Mouse (Mus musculus): ENCODE measurements around the gene Vipr2. TPM values are rescaled to one million over a fixed set of nuclear protein-coding genes. Genes with fewer than 3 reads are reported as not detected.

The Vipr2 gene
- polyA plus RNA-seq, 1 experiment from 2014 or later = 2.7 TPM

- H3K9me3 ChIP-seq (replicated peaks; ENCODE audit: control insufficient read depth, low read length) = no peaks in the 10 kb centered on the region
- WGBS (ENCODE audit: insufficient replicate concordance) = 74% methylated on average over 5 of the region's 5 CpGs
- no peak overlapping the region for H3K4me3 ChIP-seq (ENCODE audit: low read depth, low read length)
- no peaks in the 10 kb centered on the region for H3K27me3 ChIP-seq (ENCODE audit: control insufficient read depth, insufficient read depth, low read length)
- H3K36me3 ChIP-seq (ENCODE audit: control insufficient read depth, insufficient read depth, low read length) = no peaks in the 10 kb centered on the region
- no peak for ATAC-seq (replicated peaks; ENCODE audit: insufficient number of reproducible peaks, low FRiP score, low TSS enrichment)
- no peak overlapping the region for H3K4me2 ChIP-seq
- no peaks in the 10 kb centered on the region for H3K4me1 ChIP-seq (ENCODE audit: control insufficient read depth, insufficient read depth, low read length)
- no peak overlapping the region for H3K9ac ChIP-seq (ENCODE audit: low read depth, low read length)
- H3K27ac ChIP-seq (ENCODE audit: low read depth, low read length) = no peak overlapping the region
Observed at GRCm38 (mm10) chr12:116086951-116087600, 9.6 kb downstream of the Vipr2 start.

GRCm38 (mm10) chr12:116089836-116090235, 12.3 kb downstream of the Vipr2 start:
- Histone ChIP-seq H3K9me3 (replicated peaks; ENCODE audit: control insufficient read depth, low read length) (no peaks in the 10 kb centered on the region), H3K4me2 (no peak overlapping the region), H3K9ac (ENCODE audit: low read depth, low read length) (no peak overlapping the region), H3K4me1 (ENCODE audit: control insufficient read depth, insufficient read depth, low read length) (no peaks in the 10 kb centered on the region), H3K27me3 (ENCODE audit: control insufficient read depth, insufficient read depth, low read length) (no peaks in the 10 kb centered on the region), H3K27ac (ENCODE audit: low read depth, low read length) (no peak overlapping the region), H3K36me3 (ENCODE audit: control insufficient read depth, insufficient read depth, low read length) (no peaks in the 10 kb centered on the region), H3K4me3 (ENCODE audit: low read depth, low read length) (no peak overlapping the region)
- ATAC-seq (replicated peaks; ENCODE audit: insufficient number of reproducible peaks, low FRiP score, low TSS enrichment) = no peak
- WGBS (ENCODE audit: insufficient replicate concordance) = 73% methylated on average over 3 of the region's 3 CpGs

- H3K4me2 ChIP-seq = no peak overlapping the region
- H3K4me1 ChIP-seq (ENCODE audit: control insufficient read depth, insufficient read depth, low read length) = no peaks in the 10 kb centered on the region
- no peak overlapping the region for H3K27ac ChIP-seq (ENCODE audit: low read depth, low read length)
- 73% methylated on average over 14 of the region's 14 CpGs for WGBS (ENCODE audit: insufficient replicate concordance)
- H3K27me3 ChIP-seq (ENCODE audit: control insufficient read depth, insufficient read depth, low read length) = no peaks in the 10 kb centered on the region
- no peaks in the 10 kb centered on the region for H3K9me3 ChIP-seq (replicated peaks; ENCODE audit: control insufficient read depth, low read length)
- no peak overlapping the region for H3K9ac ChIP-seq (ENCODE audit: low read depth, low read length)
- no peaks in the 10 kb centered on the region for H3K36me3 ChIP-seq (ENCODE audit: control insufficient read depth, insufficient read depth, low read length)
- no peak for ATAC-seq (replicated peaks; ENCODE audit: insufficient number of reproducible peaks, low FRiP score, low TSS enrichment)
- no peak overlapping the region for H3K4me3 ChIP-seq (ENCODE audit: low read depth, low read length)
Observed at GRCm38 (mm10) chr12:116094765-116095555, 17.4 kb downstream of the Vipr2 start.

GRCm38 (mm10) chr12:116096361-116096904, 18.9 kb downstream of the Vipr2 start:
- Histone ChIP-seq H3K4me3 (ENCODE audit: low read depth, low read length) (no peak overlapping the region), H3K4me2 (no peak overlapping the region), H3K9ac (ENCODE audit: low read depth, low read length) (no peak overlapping the region), H3K27me3 (ENCODE audit: control insufficient read depth, insufficient read depth, low read length) (no peaks in the 10 kb centered on the region), H3K36me3 (ENCODE audit: control insufficient read depth, insufficient read depth, low read length) (no peaks in the 10 kb centered on the region), H3K9me3 (replicated peaks; ENCODE audit: control insufficient read depth, low read length) (no peaks in the 10 kb centered on the region), H3K4me1 (ENCODE audit: control insufficient read depth, insufficient read depth, low read length) (no peaks in the 10 kb centered on the region), H3K27ac (ENCODE audit: low read depth, low read length) (no peak overlapping the region)
- no peak for ATAC-seq (replicated peaks; ENCODE audit: insufficient number of reproducible peaks, low FRiP score, low TSS enrichment)
- 60% methylated on average over 3 of the region's 3 CpGs for WGBS (ENCODE audit: insufficient replicate concordance)

GRCm38 (mm10) chr12:116097166-116097565, 19.6 kb downstream of the Vipr2 start:
- no peak overlapping the region for H3K4me3 ChIP-seq (ENCODE audit: low read depth, low read length)
- no peaks in the 10 kb centered on the region for H3K27me3 ChIP-seq (ENCODE audit: control insufficient read depth, insufficient read depth, low read length)
- no peak overlapping the region for H3K4me2 ChIP-seq
- H3K4me1 ChIP-seq (ENCODE audit: control insufficient read depth, insufficient read depth, low read length) = no peaks in the 10 kb centered on the region
- 81% methylated on average over 8 of the region's 8 CpGs for WGBS (ENCODE audit: insufficient replicate concordance)
- no peaks in the 10 kb centered on the region for H3K36me3 ChIP-seq (ENCODE audit: control insufficient read depth, insufficient read depth, low read length)
- no peak overlapping the region for H3K27ac ChIP-seq (ENCODE audit: low read depth, low read length)
- H3K9ac ChIP-seq (ENCODE audit: low read depth, low read length) = no peak overlapping the region
- H3K9me3 ChIP-seq (replicated peaks; ENCODE audit: control insufficient read depth, low read length) = no peaks in the 10 kb centered on the region
- no peak for ATAC-seq (replicated peaks; ENCODE audit: insufficient number of reproducible peaks, low FRiP score, low TSS enrichment)

- Histone ChIP-seq H3K9ac (ENCODE audit: low read depth, low read length) (no peak overlapping the region), H3K27me3 (ENCODE audit: control insufficient read depth, insufficient read depth, low read length) (no peaks in the 10 kb centered on the region), H3K4me2 (no peak overlapping the region), H3K9me3 (replicated peaks; ENCODE audit: control insufficient read depth, low read length) (no peaks in the 10 kb centered on the region), H3K4me1 (ENCODE audit: control insufficient read depth, insufficient read depth, low read length) (no peaks in the 10 kb centered on the region), H3K27ac (ENCODE audit: low read depth, low read length) (no peak overlapping the region), H3K36me3 (ENCODE audit: control insufficient read depth, insufficient read depth, low read length) (no peaks in the 10 kb centered on the region), H3K4me3 (ENCODE audit: low read depth, low read length) (no peak overlapping the region)
- WGBS (ENCODE audit: insufficient replicate concordance) = 73% methylated on average over 2 of the region's 2 CpGs
- ATAC-seq (replicated peaks; ENCODE audit: insufficient number of reproducible peaks, low FRiP score, low TSS enrichment) = no peak
Observed at GRCm38 (mm10) chr12:116101945-116102344, 24.4 kb downstream of the Vipr2 start.

- H3K4me2 ChIP-seq = no peak overlapping the region
- ATAC-seq (replicated peaks; ENCODE audit: insufficient number of reproducible peaks, low FRiP score, low TSS enrichment) = no peak
- 66% methylated on average over 9 of the region's 9 CpGs for WGBS (ENCODE audit: insufficient replicate concordance)
Observed at GRCm38 (mm10) chr12:116109451-116110353, 32.2 kb downstream of the Vipr2 start.

GRCm38 (mm10) chr12:116111007-116111694, 33.6 kb downstream of the Vipr2 start:
- 75% methylated on average over 7 of the region's 7 CpGs for WGBS (ENCODE audit: insufficient replicate concordance)
- H3K4me2 ChIP-seq = no peak overlapping the region
- no peak overlapping the region for H3K27ac ChIP-seq (ENCODE audit: low read depth, low read length)
- no peaks in the 10 kb centered on the region for H3K36me3 ChIP-seq (ENCODE audit: control insufficient read depth, insufficient read depth, low read length)
- ATAC-seq (replicated peaks; ENCODE audit: insufficient number of reproducible peaks, low FRiP score, low TSS enrichment) = no peak
- no peak overlapping the region for H3K9ac ChIP-seq (ENCODE audit: low read depth, low read length)
- H3K9me3 ChIP-seq (replicated peaks; ENCODE audit: control insufficient read depth, low read length) = no peaks in the 10 kb centered on the region; the same call in 1 of the 2 replicates
- no peak overlapping the region for H3K4me3 ChIP-seq (ENCODE audit: low read depth, low read length)
- H3K4me1 ChIP-seq (ENCODE audit: control insufficient read depth, insufficient read depth, low read length) = no peaks in the 10 kb centered on the region
- H3K27me3 ChIP-seq (ENCODE audit: control insufficient read depth, insufficient read depth, low read length) = no peaks in the 10 kb centered on the region

More at GRCm38 (mm10) chr12:116109451-116110353, 32.2 kb downstream of the Vipr2 start:
- no peaks in the 10 kb centered on the region; the same call in 1 of the 2 replicates for H3K9me3 ChIP-seq (replicated peaks; ENCODE audit: control insufficient read depth, low read length)
- no peak overlapping the region for H3K9ac ChIP-seq (ENCODE audit: low read depth, low read length)
- H3K27me3 ChIP-seq (ENCODE audit: control insufficient read depth, insufficient read depth, low read length) = no peaks in the 10 kb centered on the region
- no peak overlapping the region for H3K4me3 ChIP-seq (ENCODE audit: low read depth, low read length)
- H3K27ac ChIP-seq (ENCODE audit: low read depth, low read length) = no peak overlapping the region
- no peaks in the 10 kb centered on the region for H3K4me1 ChIP-seq (ENCODE audit: control insufficient read depth, insufficient read depth, low read length)
- no peaks in the 10 kb centered on the region for H3K36me3 ChIP-seq (ENCODE audit: control insufficient read depth, insufficient read depth, low read length)
